Mouse (Mus musculus) forebrain, embryonic 14.5 days (tissue): ENCODE data around the gene Rps29. TPM values are rescaled to one million over a fixed set of nuclear protein-coding genes. Genes with fewer than 3 reads are reported as not detected.
"Not testable (repeated sequence)": the region's sequence is repeated elsewhere in the genome, so short reads cannot be mapped to it uniquely, and the experiment has no call there.

Experiments used
- ATAC-seq: fragments of 200-750 bp; cut with Nextera tagmentation; 2 replicates; pipeline ENCODE4 v1.8.0; 2017; ENCODE audit warnings: mild to moderate bottlenecking, moderate library complexity
- DNase-seq: peaks from one replicate; pipeline ENCODE4 v3.0.0-alpha.2; 2015; ENCODE audit warnings: low spot score
- H3K27ac ChIP-seq: fragments of 300-500 bp; sonication (generic); 2 replicates; pipeline ENCODE4 v1.5.1; 2014; ENCODE audit warnings: low read depth, mild to moderate bottlenecking, control low read depth, low read length, moderate library complexity
- H3K27me3 ChIP-seq: fragments of 300-500 bp; sonication (generic); replicated peaks from 2 replicates; pipeline ENCODE4 v1.6.1; 2014; ENCODE audit warnings: low read length, control low read depth, mixed read lengths; ENCODE audit not compliant: control insufficient read depth, insufficient read depth
- H3K36me3 ChIP-seq: fragments of 300-500 bp; sonication (generic); 2 replicates; pipeline ENCODE4 v1.6.1; 2014; ENCODE audit warnings: low read length, control low read depth; ENCODE audit not compliant: control insufficient read depth, insufficient read depth
- H3K4me1 ChIP-seq: fragments of 300-500 bp; sonication (generic); 2 replicates; pipeline ENCODE4 v1.6.1; 2014; ENCODE audit warnings: antibody characterized with exemption, low read length, control low read depth; ENCODE audit not compliant: control insufficient read depth, insufficient read depth
- H3K4me2 ChIP-seq: fragments of 300-500 bp; sonication (generic); 2 replicates; pipeline ENCODE4 v1.6.1; 2014; ENCODE audit warnings: mild to moderate bottlenecking, control low read depth, low read length
- H3K4me3 ChIP-seq: fragments of 300-500 bp; sonication (generic); 2 replicates; pipeline ENCODE4 v1.5.1; 2014; ENCODE audit warnings: low read depth, low read length, control low read depth
- H3K9ac ChIP-seq: fragments of 300-500 bp; sonication (generic); 2 replicates; pipeline ENCODE4 v1.6.1; 2014; ENCODE audit warnings: mild to moderate bottlenecking, low read length, control low read depth, moderate library complexity
- H3K9me3 ChIP-seq: fragments of 300-500 bp; sonication (generic); replicated peaks from 2 replicates; pipeline ENCODE4 v1.6.1; 2016; ENCODE audit warnings: low read length, control low read depth, mixed read lengths; ENCODE audit not compliant: control insufficient read depth
- WGBS: fragments of 180-500 bp; shearing (Covaris S2); extraction: QIAGEN DNeasy Blood & Tissue Kit; methylation state at CpG from one replicate; pipeline ENCODE4 v1.1.7; 2014; 5-methylcytosine and 5-hydroxymethylcytosine counted together
- polyA plus RNA-seq: library from polyadenylated mRNA; unstranded; fragments of >200 nt; fragmentation: Nextera tagmentation; extraction: Ambion mirVana; gene quantifications from 2 replicates; pipeline ENCODE4 v1.2.1, GENCODE M21; 2014

Gene Rps29
- 1,099 and 1,463 TPM in 2 replicates for polyA plus RNA-seq

GRCm38 (mm10) chr12:69158765-69159577 is at the start of gene Rps29:
Rps29 (minus strand) TSS chr12:69159186.
- H3K9me3 ChIP-seq, H3K4me1 ChIP-seq, H3K27me3 ChIP-seq: not testable (repeated sequence)
- peak within 1 kb of the TSS; percentile 91 for H3K9ac ChIP-seq
- peaks cover 21% of the 10 kb centered on the region for H3K36me3 ChIP-seq
- H3K27ac ChIP-seq, result peak within 1 kb of the TSS; percentile 88
- under 1% methylated on average over 56 of the region's 68 CpGs for WGBS
- ATAC-seq, result peak; percentile 99
- peak within 1 kb of the TSS; percentile 73 for H3K4me3 ChIP-seq
- H3K4me2 ChIP-seq, result peak within 1 kb of the TSS; percentile 75
- peak; percentile 100 for DNase-seq

GRCm38 (mm10) chr12:69208520-69208919 is 49.5 kb upstream of the Rps29 start:
- H3K27me3 ChIP-seq, result no peaks in the 10 kb centered on the region
- no peaks in the 10 kb centered on the region for H3K9me3 ChIP-seq
- no peak overlapping the region for H3K4me3 ChIP-seq
- no peak for ATAC-seq
- no peak overlapping the region for H3K9ac ChIP-seq
- H3K27ac ChIP-seq, result no peak overlapping the region
- H3K4me2 ChIP-seq, result no peak overlapping the region
- no peak for DNase-seq
- H3K36me3 ChIP-seq, result peaks cover 10% of the 10 kb centered on the region
- no peaks in the 10 kb centered on the region for H3K4me1 ChIP-seq
- WGBS, result 93% methylated on average over 2 of the region's 2 CpGs

- peaks cover 10% of the 10 kb centered on the region for H3K36me3 ChIP-seq
- DNase-seq, result no peak
- WGBS, result 91% methylated on average over 7 of the region's 7 CpGs
Observed at GRCm38 (mm10) chr12:69207926-69208325, 48.9 kb upstream of the Rps29 start.

GRCm38 (mm10) chr12:69207396-69207795 is 48.4 kb upstream of the Rps29 start:
- H3K36me3 ChIP-seq, result peaks cover 13% of the 10 kb centered on the region
- no peaks in the 10 kb centered on the region for H3K27me3 ChIP-seq
- H3K9ac ChIP-seq, result no peak overlapping the region
- 96% methylated on average over 8 of the region's 8 CpGs for WGBS
- no peak for ATAC-seq
- no peak overlapping the region for H3K4me3 ChIP-seq
- no peaks in the 10 kb centered on the region for H3K9me3 ChIP-seq
- no peak overlapping the region for H3K27ac ChIP-seq
- DNase-seq, result no peak
- no peaks in the 10 kb centered on the region for H3K4me1 ChIP-seq
- H3K4me2 ChIP-seq, result no peak overlapping the region

More at GRCm38 (mm10) chr12:69207926-69208325, 48.9 kb upstream of the Rps29 start:
- no peak overlapping the region for H3K4me2 ChIP-seq
- no peak for ATAC-seq
- no peak overlapping the region for H3K9ac ChIP-seq
- H3K27me3 ChIP-seq, result no peaks in the 10 kb centered on the region
- H3K27ac ChIP-seq, result no peak overlapping the region
- no peaks in the 10 kb centered on the region for H3K9me3 ChIP-seq
- no peaks in the 10 kb centered on the region for H3K4me1 ChIP-seq
- H3K4me3 ChIP-seq, result no peak overlapping the region

- H3K9me3 ChIP-seq, result no peaks in the 10 kb centered on the region
- H3K4me3 ChIP-seq, result no peak within 1 kb of the TSS
- peak; percentile 69 for DNase-seq
- H3K27ac ChIP-seq, result no peak within 1 kb of the TSS
- no peaks in the 10 kb centered on the region for H3K4me1 ChIP-seq
- H3K4me2 ChIP-seq, result no peak within 1 kb of the TSS
- H3K9ac ChIP-seq, result no peak within 1 kb of the TSS
- no peaks in the 10 kb centered on the region for H3K27me3 ChIP-seq
- 0 out of 2 replicates have a peak, but pooled peaks have one; percentile 42 for ATAC-seq
- peaks cover 30% of the 10 kb centered on the region for H3K36me3 ChIP-seq
- 81% methylated on average over 16 of the region's 16 CpGs for WGBS
Observed at GRCm38 (mm10) chr12:69204052-69204833, 45.3 kb upstream of the Rps29 start, which contains the start of gene Gm49384. Gm49384 (minus strand) TSS chr12:69204267.

- Histone ChIP-seq H3K4me2 (peak overlapping the region; percentile 96; the same call in 1 of the 2 replicates), H3K4me3 (no peak overlapping the region), H3K27ac (no peak overlapping the region), H3K9ac (no peak overlapping the region), H3K4me1 (peaks cover 11% of the 10 kb centered on the region), H3K36me3 (peaks cover 25% of the 10 kb centered on the region), H3K9me3 (no peaks in the 10 kb centered on the region), H3K27me3 (no peaks in the 10 kb centered on the region)
- DNase-seq (no peak), ATAC-seq (no peak)
Observed at GRCm38 (mm10) chr12:69198985-69199384, 40.0 kb upstream of the Rps29 start.

- Histone ChIP-seq H3K27ac (peak within 1 kb of the TSS; percentile 86), H3K4me3 (peak within 1 kb of the TSS; percentile 83), H3K4me2 (peak within 1 kb of the TSS; percentile 96), H3K9ac (peak within 1 kb of the TSS; percentile 87), H3K36me3 (peaks cover 25% of the 10 kb centered on the region), H3K4me1 (peaks cover 11% of the 10 kb centered on the region), H3K27me3 (no peaks in the 10 kb centered on the region), H3K9me3 (no peaks in the 10 kb centered on the region)
- DNase-seq (peak; percentile 68), ATAC-seq (peak; percentile 40)
- WGBS, result under 1% methylated on average over 18 of the region's 18 CpGs
Observed at GRCm38 (mm10) chr12:69198164-69198535, 39.2 kb upstream of the Rps29 start, which contains the start of gene Dnaaf2. Dnaaf2 (minus strand) TSS chr12:69198429.

- under 1% methylated on average over 84 of the region's 94 CpGs for WGBS
- peak overlapping the region; percentile 86 for H3K27ac ChIP-seq
- peak overlapping the region; percentile 96 for H3K4me2 ChIP-seq
- peak overlapping the region; percentile 87 for H3K9ac ChIP-seq
- peak; percentile 78 for ATAC-seq
- H3K27me3 ChIP-seq, result no peaks in the 10 kb centered on the region
- H3K4me3 ChIP-seq, result peak overlapping the region; percentile 83
- peaks cover 24% of the 10 kb centered on the region for H3K36me3 ChIP-seq
- peak; percentile 51 for DNase-seq
- H3K9me3 ChIP-seq, result no peaks in the 10 kb centered on the region
- H3K4me1 ChIP-seq, result peaks cover 11% of the 10 kb centered on the region
Observed at GRCm38 (mm10) chr12:69197378-69198163, 38.6 kb upstream of the Rps29 start.
